Mouse (Mus musculus) lung, postnatal 0 days (tissue): ENCODE results near the gene Zfp872.
A peak's percentile ranks its signal among the peaks of the same experiment; 100 is the strongest.

Source experiments
- CTCF ChIP-seq: IDR thresholded peaks from 2 replicates; pipeline ENCODE4 v1.5.1; 2016; ENCODE audit warnings: antibody characterized with exemption, mild to moderate bottlenecking
- EP300 ChIP-seq: IDR thresholded peaks from 2 replicates; pipeline ENCODE4 v1.6.1; 2016; ENCODE audit warnings: antibody characterized with exemption, mild to moderate bottlenecking, control low read depth

GRCm38 (mm10) chr9:22230556-22230955 lies 42.7 kb downstream of the Zfp872 start:
- TF ChIP-seq CTCF (peak; percentile 58), EP300 (no peak)
